Comparison of ENCODE assay signal across 15 mouse cellular contexts in genomic region chr7:142472936-142473335, GRCm38 (mm10). TPM values are rescaled to one million over a fixed set of nuclear protein-coding genes. Genes with fewer than 3 reads are reported as not detected.
DNase-seq lines count a peak whose midpoint lies in the region; ATAC-seq and TF ChIP-seq lines count a peak whose summit lies in the region.
"Had no signal": no experiment of that assay in that cellular context is flagged by ENCODE, and none has a peak within 500 bp of the region (broad histone marks: within the 10 kb centered on the region; RNA-seq: fewer than 3 reads in every experiment).

No protein-coding gene starts in this region.

- peak overlapping the region; percentile 63 for H3K4me2 ChIP-seq in kidney, embryonic 15.5 days
- H3K4me2 ChIP-seq in embryonic facial prominence, embryonic 13.5 days = peak overlapping the region; percentile 31; the same call in 1 of the 2 replicates
- no peak overlapping the region for H3K4me2 ChIP-seq in forebrain, postnatal 0 days (ENCODE audit: low read depth)
- H3K4me2 ChIP-seq: liver, embryonic 12.5 days had no signal

- ATAC-seq in kidney, embryonic 15.5 days (replicated peaks; ENCODE audit: low FRiP score) = no peak
- ATAC-seq in embryonic facial prominence, embryonic 13.5 days (ENCODE audit: insufficient number of reproducible peaks, insufficient read depth, low FRiP score, low TSS enrichment, low read depth) = no peak
- no peak for ATAC-seq in forebrain, postnatal 0 days
- ATAC-seq: forebrain, embryonic 14.5 days; liver, embryonic 12.5 days had no signal

- WGBS in kidney, embryonic 15.5 days = 88% methylated on average over 4 of the region's 4 CpGs
- WGBS in embryonic facial prominence, embryonic 13.5 days = 96% methylated on average over 4 of the region's 4 CpGs
- 93% methylated on average over 4 of the region's 4 CpGs for WGBS in limb, embryonic 10.5 days
- whole genome bisulfite sequencing in forebrain, postnatal 0 days = 89% methylated on average over 4 of the region's 4 CpGs

- H3K9ac ChIP-seq in kidney, embryonic 15.5 days = peak overlapping the region; percentile 48
- 0 out of 2 replicates have a peak overlapping the region, but pooled peaks have one; percentile 6 for H3K9ac ChIP-seq in embryonic facial prominence, embryonic 13.5 days
- H3K9ac ChIP-seq in forebrain, postnatal 0 days = no peak overlapping the region
- H3K9ac ChIP-seq: liver, embryonic 12.5 days had no signal

- H3K36me3 ChIP-seq in kidney, embryonic 15.5 days = peaks cover 5% of the 10 kb centered on the region; the same call in 1 of the 2 replicates
- H3K36me3 ChIP-seq in embryonic facial prominence, embryonic 13.5 days = no peaks in the 10 kb centered on the region; the same call in 1 of the 2 replicates
- no peaks in the 10 kb centered on the region for H3K36me3 ChIP-seq in limb, embryonic 10.5 days
- H3K36me3 ChIP-seq in forebrain, postnatal 0 days (ENCODE audit: insufficient read depth) = no peaks in the 10 kb centered on the region
- H3K36me3 ChIP-seq: liver, embryonic 12.5 days had no signal

- peak overlapping the region; percentile 96 for H3K27ac ChIP-seq in kidney, embryonic 15.5 days
- H3K27ac ChIP-seq in embryonic facial prominence, embryonic 13.5 days = peak overlapping the region; percentile 84; the same call in 1 of the 2 replicates
- H3K27ac ChIP-seq in limb, embryonic 10.5 days = peak overlapping the region; percentile 93
- H3K27ac ChIP-seq in forebrain, postnatal 0 days (ENCODE audit: low read depth, low read length) = no peak overlapping the region

- no peaks in the 10 kb centered on the region for H3K27me3 ChIP-seq in kidney, embryonic 15.5 days
- no peaks in the 10 kb centered on the region for H3K27me3 ChIP-seq in embryonic facial prominence, embryonic 13.5 days
- H3K27me3 ChIP-seq in limb, embryonic 10.5 days (ENCODE audit: low read depth, poor library complexity, severe bottlenecking) = no peaks in the 10 kb centered on the region
- H3K27me3 ChIP-seq in forebrain, postnatal 0 days (ENCODE audit: insufficient read depth, low read length) = no peaks in the 10 kb centered on the region

- peaks cover 84% of the 10 kb centered on the region for H3K4me1 ChIP-seq in kidney, embryonic 15.5 days
- H3K4me1 ChIP-seq in embryonic facial prominence, embryonic 13.5 days = peaks cover 58% of the 10 kb centered on the region
- peaks cover 74% of the 10 kb centered on the region for H3K4me1 ChIP-seq in limb, embryonic 10.5 days
- H3K4me1 ChIP-seq in forebrain, postnatal 0 days (ENCODE audit: insufficient read depth) = no peaks in the 10 kb centered on the region

- peak overlapping the region; percentile 41 for H3K4me3 ChIP-seq in kidney, embryonic 15.5 days (replicated peaks)
- H3K4me3 ChIP-seq in embryonic facial prominence, embryonic 13.5 days = no peak overlapping the region
- no peak overlapping the region for H3K4me3 ChIP-seq in limb, embryonic 10.5 days
- no peak overlapping the region for H3K4me3 ChIP-seq in forebrain, postnatal 0 days (ENCODE audit: low read depth, low read length)
- H3K4me3 ChIP-seq: liver, embryonic 12.5 days had no signal

- no peaks in the 10 kb centered on the region for H3K9me3 ChIP-seq in kidney, embryonic 15.5 days (replicated peaks)
- H3K9me3 ChIP-seq in embryonic facial prominence, embryonic 13.5 days = no peaks in the 10 kb centered on the region
- no peaks in the 10 kb centered on the region for H3K9me3 ChIP-seq in limb, embryonic 10.5 days (replicated peaks)
- H3K9me3 ChIP-seq in forebrain, postnatal 0 days (ENCODE audit: low read length) = no peaks in the 10 kb centered on the region
- H3K9me3 ChIP-seq: liver, embryonic 12.5 days had no signal

- DNase-seq in cerebellum, adult 11-12 months = peak; percentile 63
- DNase-seq in cerebellum, adult 18-20 months = no peak
- no peak for DNase-seq in kidney, postnatal 10 days
- DNase-seq in limb, embryonic 10.5 days (ENCODE audit: low spot score) = no peak
- DNase-seq in embryo, embryonic 10 days (ENCODE audit: low spot score) = no peak
- DNase-seq in forebrain, postnatal 0 days = no peak

- TF ChIP-seq CTCF in forebrain, postnatal 0 days (IDR thresholded peaks at IDR 0.05; ENCODE audit: low read depth) = no peak

RNA-seq across cellular contexts. Expression of gene Lsp1, which starts 12.3 kb away (rescaled TPM):
- polyA plus RNA-seq in kidney, embryonic 15.5 days (2015; fragmentation: Nextera tagmentation; extraction: Ambion mirVana) = 115 and 139 TPM in 2 replicates
- polyA plus RNA-seq in embryonic facial prominence, embryonic 13.5 days (2015; fragmentation: Nextera tagmentation; extraction: Ambion mirVana) = 28.5 and 29.2 TPM in 2 replicates
- polyA plus RNA-seq in limb, embryonic 10.5 days (2016; fragmentation: Nextera tagmentation; extraction: Ambion mirVana) = 28.7 and 31.1 TPM in 2 replicates
- 5.7 and 7.9 TPM in 2 replicates for total RNA-seq in forebrain, postnatal 0 days (2014; rRNA removed)
- 5.5 and 6.4 TPM in 2 replicates for polyA plus RNA-seq in forebrain, postnatal 0 days (2015; fragmentation: Nextera tagmentation; extraction: Ambion mirVana)
- total RNA-seq: MEL had no signal

RNA-seq across cellular contexts. Expression of gene Tnnt3, which starts 25.7 kb away (rescaled TPM):
- 23.5 and 46.2 TPM in 2 replicates for polyA plus RNA-seq in kidney, embryonic 15.5 days (2015; fragmentation: Nextera tagmentation; extraction: Ambion mirVana)
- polyA plus RNA-seq in embryonic facial prominence, embryonic 13.5 days (2015; fragmentation: Nextera tagmentation; extraction: Ambion mirVana) = 3.8 and 5.8 TPM in 2 replicates
- polyA plus RNA-seq in limb, embryonic 10.5 days (2016; fragmentation: Nextera tagmentation; extraction: Ambion mirVana) = 1.6 and 1.7 TPM in 2 replicates
- 1.2 and 1.6 TPM in 2 replicates for total RNA-seq in forebrain, postnatal 0 days (2014; rRNA removed)
- polyA plus RNA-seq in forebrain, postnatal 0 days (2015; fragmentation: Nextera tagmentation; extraction: Ambion mirVana) = 1.2 and 1.4 TPM in 2 replicates
- total RNA-seq: MEL had no signal
- polyA plus RNA-seq: liver, embryonic 12.5 days had no signal

RNA-seq across cellular contexts. Expression of gene Tnni2, which starts 31.3 kb away (rescaled TPM):
- 19.0 and 45.8 TPM in 2 replicates for polyA plus RNA-seq in kidney, embryonic 15.5 days (2015; fragmentation: Nextera tagmentation; extraction: Ambion mirVana)
- 7.7 and 8.4 TPM in 2 replicates for polyA plus RNA-seq in embryonic facial prominence, embryonic 13.5 days (2015; fragmentation: Nextera tagmentation; extraction: Ambion mirVana)
- polyA plus RNA-seq in limb, embryonic 10.5 days (2016; fragmentation: Nextera tagmentation; extraction: Ambion mirVana) = 2.4 and 3.6 TPM in 2 replicates
- total RNA-seq in forebrain, postnatal 0 days (2014; rRNA removed) = 0.33 and 2.8 TPM in 2 replicates
- polyA plus RNA-seq in forebrain, postnatal 0 days (2015; fragmentation: Nextera tagmentation; extraction: Ambion mirVana) = 0.21 and 1.5 TPM in 2 replicates
- total RNA-seq: MEL had no signal

RNA-seq across cellular contexts. Expression of gene Syt8, which starts 38.3 kb away (rescaled TPM):
- 0.62 and 1.3 TPM in 2 replicates for polyA plus RNA-seq in kidney, embryonic 15.5 days (2015; fragmentation: Nextera tagmentation; extraction: Ambion mirVana)
- 0.37 and 0.66 TPM in 2 replicates for polyA plus RNA-seq in embryonic facial prominence, embryonic 13.5 days (2015; fragmentation: Nextera tagmentation; extraction: Ambion mirVana)
- polyA plus RNA-seq in limb, embryonic 10.5 days (2016; fragmentation: Nextera tagmentation; extraction: Ambion mirVana) = 0.25 TPM in 1 of 2 replicates, not detected in the other
- not detected in 2 replicates for total RNA-seq in forebrain, postnatal 0 days (2014; rRNA removed)
- not detected in 2 replicates for polyA plus RNA-seq in forebrain, postnatal 0 days (2015; fragmentation: Nextera tagmentation; extraction: Ambion mirVana)
- total RNA-seq: adrenal gland, adult 18-20 months; MEL had no signal
- polyA plus RNA-seq: cerebellum, adult 2 months; forebrain, embryonic 14.5 days; hindbrain, embryonic 11.5 days; liver, embryonic 12.5 days; neural tube, embryonic 14.5 days had no signal

RNA-seq across cellular contexts. Expression of gene Mrpl23, which starts 59.5 kb away (rescaled TPM):
- polyA plus RNA-seq in kidney, embryonic 15.5 days (2015; fragmentation: Nextera tagmentation; extraction: Ambion mirVana) = 25.8 and 26.8 TPM in 2 replicates
- polyA plus RNA-seq in embryonic facial prominence, embryonic 13.5 days (2015; fragmentation: Nextera tagmentation; extraction: Ambion mirVana) = 36.0 and 36.7 TPM in 2 replicates
- polyA plus RNA-seq in limb, embryonic 10.5 days (2016; fragmentation: Nextera tagmentation; extraction: Ambion mirVana) = 25.9 and 33.7 TPM in 2 replicates
- total RNA-seq in forebrain, postnatal 0 days (2014; rRNA removed) = 44.8 and 73.5 TPM in 2 replicates
- 25.5 and 27.9 TPM in 2 replicates for polyA plus RNA-seq in forebrain, postnatal 0 days (2015; fragmentation: Nextera tagmentation; extraction: Ambion mirVana)
